Mouse (Mus musculus): ENCODE data around the gene Atp1a4.

- TF ChIP-seq CTCF (conservative IDR thresholded peaks at IDR 0.05; ENCODE audit: low read length) (no peak), POU5F1 (IDR thresholded peaks at IDR 0.05; ENCODE audit: borderline replicate concordance, low read length) (no peak), NANOG (IDR thresholded peaks at IDR 0.05; ENCODE audit: borderline replicate concordance, low read length) (no peak)
Observed at GRCm38 (mm10) chr1:172302851-172303250, 44.6 kb upstream of the Atp1a4 start.
